Mouse (Mus musculus) cerebellum, adult 9-11 months (tissue): ENCODE measurements around the gene Lima1.
A peak's percentile ranks its signal among the peaks of the same experiment; 100 is the strongest.
"Not testable (repeated sequence)": the region's sequence is repeated elsewhere in the genome, so short reads cannot be mapped to it uniquely, and the experiment has no call there.

ENCODE experiments used
- DNase-seq: peaks from one replicate; pipeline ENCODE4 v3.0.0; 2022

Gene Lima1

GRCm38 (mm10) chr15:99801885-99802572 is 73.2 kb downstream of the Lima1 start:
- DNase-seq, result peak; percentile 78

- DNase-seq, result no peak
Observed at GRCm38 (mm10) chr15:99799706-99800105, 75.5 kb downstream of the Lima1 start.

GRCm38 (mm10) chr15:99797898-99798297 is 77.4 kb downstream of the Lima1 start:
- DNase-seq, result no peak

- DNase-seq, result no peak
Observed at GRCm38 (mm10) chr15:99796735-99797134, 78.5 kb downstream of the Lima1 start.

GRCm38 (mm10) chr15:99796066-99796465 is 79.2 kb downstream of the Lima1 start:
- DNase-seq, result no peak

GRCm38 (mm10) chr15:99792221-99792815 is 82.9 kb downstream of the Lima1 start:
- DNase-seq, result no peak

- no peak for DNase-seq
Observed at GRCm38 (mm10) chr15:99791003-99791402, 84.3 kb downstream of the Lima1 start.

GRCm38 (mm10) chr15:99790464-99790863 is 84.8 kb downstream of the Lima1 start:
- no peak for DNase-seq

- DNase-seq, result no peak
Observed at GRCm38 (mm10) chr15:99787625-99788120, 87.6 kb downstream of the Lima1 start.

GRCm38 (mm10) chr15:99778677-99779335 is 96.5 kb downstream of the Lima1 start:
- no peak for DNase-seq

- DNase-seq, result peak; percentile 31
Observed at GRCm38 (mm10) chr15:99778148-99778547, 97.1 kb downstream of the Lima1 start.

GRCm38 (mm10) chr15:99772925-99773324 is 102.3 kb downstream of the Lima1 start:
- peak; percentile 17 for DNase-seq

GRCm38 (mm10) chr15:99772881-99772924 is 102.6 kb downstream of the Lima1 start, which contains the start of gene Cers5:
Cers5 (minus strand) TSS chr15:99772885.
- not testable (repeated sequence) for DNase-seq

- peak; percentile 85 for DNase-seq
Observed at GRCm38 (mm10) chr15:99772277-99772880, 102.9 kb downstream of the Lima1 start.

GRCm38 (mm10) chr15:99771601-99772276 is 103.5 kb downstream of the Lima1 start:
- peak; percentile 49 for DNase-seq

- DNase-seq, result no peak
Observed at GRCm38 (mm10) chr15:99771004-99771500, 104.2 kb downstream of the Lima1 start.

- DNase-seq, result no peak
Observed at GRCm38 (mm10) chr15:99768761-99769160, 106.5 kb downstream of the Lima1 start.

- no peak for DNase-seq
Observed at GRCm38 (mm10) chr15:99767467-99767866, 107.8 kb downstream of the Lima1 start.

- DNase-seq, result no peak
Observed at GRCm38 (mm10) chr15:99754204-99754603, 121.1 kb downstream of the Lima1 start.

GRCm38 (mm10) chr15:99740229-99740628 is 135.0 kb downstream of the Lima1 start:
- DNase-seq, result peak; percentile 42

GRCm38 (mm10) chr15:99736675-99737074 is 138.6 kb downstream of the Lima1 start:
- no peak for DNase-seq

- DNase-seq, result peak; percentile 100
Observed at GRCm38 (mm10) chr15:99735631-99736030, 139.6 kb downstream of the Lima1 start.

- no peak for DNase-seq
Observed at GRCm38 (mm10) chr15:99733186-99733585, 142.1 kb downstream of the Lima1 start.
